Mouse (Mus musculus): ENCODE results near the gene Amigo2.
"Not testable (repeated sequence)": the region's sequence is repeated elsewhere in the genome, so short reads cannot be mapped to it uniquely, and the experiment has no call there.

The Amigo2 gene

DNA sequence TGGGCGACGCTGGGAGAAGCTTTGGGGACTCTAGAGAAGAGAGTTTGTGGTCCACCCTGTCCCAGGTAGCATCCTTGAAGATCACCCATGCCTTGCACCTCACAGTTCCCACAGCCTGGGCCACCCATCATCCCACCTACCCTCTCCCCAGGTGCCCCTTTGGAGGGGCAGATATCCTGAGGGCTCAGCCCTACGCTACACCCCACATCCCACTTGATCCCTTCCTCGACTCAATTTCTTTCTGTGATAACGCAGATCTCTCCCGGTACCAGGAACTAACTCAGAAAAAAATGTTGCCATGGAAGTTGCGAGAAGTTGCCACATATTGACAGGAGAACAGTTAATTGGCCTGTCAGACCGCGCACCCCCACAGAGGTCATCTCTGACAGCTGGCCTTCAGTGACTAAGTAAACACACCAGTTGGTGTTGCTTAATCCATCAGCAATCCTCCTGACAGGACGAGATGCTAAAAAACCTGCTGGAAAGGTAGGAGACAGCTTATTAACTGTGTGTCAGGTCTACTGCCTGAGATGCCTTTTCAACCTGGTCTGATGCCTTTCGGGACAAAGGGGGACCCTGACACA lies 17.5 kb downstream of the Amigo2 start:
- Histone ChIP-seq H3K4me3 (replicated peaks; ENCODE audit: low read length) (no peak overlapping the region), H3K36me3 (ENCODE audit: insufficient read depth, low read length) (no peaks in the 10 kb centered on the region), H3K9me3 (ENCODE audit: low read length) (peaks cover 16% of the 10 kb centered on the region), H3K27me3 (ENCODE audit: insufficient read depth, low read length) (0 out of 2 replicates have a peak, but pooled peaks cover 11% of the 10 kb centered on the region), H3K4me1 (replicated peaks; ENCODE audit: low read depth, low read length) (no peaks in the 10 kb centered on the region)
- TF ChIP-seq CTCF (conservative IDR thresholded peaks at IDR 0.05; ENCODE audit: low read length) = no peak
- TF ChIP-seq NANOG (IDR thresholded peaks at IDR 0.05; ENCODE audit: borderline replicate concordance, low read length) = no peak
- TF ChIP-seq POU5F1 (IDR thresholded peaks at IDR 0.05; ENCODE audit: borderline replicate concordance, low read length) = no peak

- Histone ChIP-seq H3K9me3 (ENCODE audit: low read length) (peaks cover 17% of the 10 kb centered on the region), H3K4me1 (replicated peaks; ENCODE audit: low read depth, low read length) (no peaks in the 10 kb centered on the region), H3K36me3 (ENCODE audit: insufficient read depth, low read length) (no peaks in the 10 kb centered on the region), H3K27me3 (ENCODE audit: insufficient read depth, low read length) (0 out of 2 replicates have a peak, but pooled peaks cover 4% of the 10 kb centered on the region), H3K4me3 (replicated peaks; ENCODE audit: low read length) (no peak overlapping the region)
- TF ChIP-seq CTCF (conservative IDR thresholded peaks at IDR 0.05; ENCODE audit: low read length) (no peak), POU5F1 (IDR thresholded peaks at IDR 0.05; ENCODE audit: borderline replicate concordance, low read length) (no peak), NANOG (IDR thresholded peaks at IDR 0.05; ENCODE audit: borderline replicate concordance, low read length) (no peak)
These were observed 23.1 kb downstream of the Amigo2 start for GRCm38 (mm10) chr15:97224003-97224402.

GRCm38 (mm10) chr15:97223431-97223830 lies 23.7 kb downstream of the Amigo2 start:
- 0 out of 2 replicates have a peak, but pooled peaks cover 4% of the 10 kb centered on the region for H3K27me3 ChIP-seq (ENCODE audit: insufficient read depth, low read length)
- peaks cover 17% of the 10 kb centered on the region for H3K9me3 ChIP-seq (ENCODE audit: low read length)
- no peak overlapping the region for H3K4me3 ChIP-seq (replicated peaks; ENCODE audit: low read length)
- TF ChIP-seq POU5F1 (IDR thresholded peaks at IDR 0.05; ENCODE audit: borderline replicate concordance, low read length) (no peak), CTCF (conservative IDR thresholded peaks at IDR 0.05; ENCODE audit: low read length) (no peak), NANOG (IDR thresholded peaks at IDR 0.05; ENCODE audit: borderline replicate concordance, low read length) (no peak)
- H3K4me1 ChIP-seq (replicated peaks; ENCODE audit: low read depth, low read length) = no peaks in the 10 kb centered on the region
- no peaks in the 10 kb centered on the region for H3K36me3 ChIP-seq (ENCODE audit: insufficient read depth, low read length)

- Histone ChIP-seq H3K36me3 (ENCODE audit: insufficient read depth, low read length) (no peaks in the 10 kb centered on the region), H3K27me3 (ENCODE audit: insufficient read depth, low read length) (no peaks in the 10 kb centered on the region), H3K4me3 (replicated peaks; ENCODE audit: low read length) (no peak overlapping the region), H3K9me3 (ENCODE audit: low read length) (0 out of 2 replicates have a peak, but pooled peaks cover 5% of the 10 kb centered on the region), H3K4me1 (replicated peaks; ENCODE audit: low read depth, low read length) (no peaks in the 10 kb centered on the region)
- no peak for TF ChIP-seq NANOG (IDR thresholded peaks at IDR 0.05; ENCODE audit: borderline replicate concordance, low read length)
- no peak for TF ChIP-seq CTCF (conservative IDR thresholded peaks at IDR 0.05; ENCODE audit: low read length)
- TF ChIP-seq POU5F1 (IDR thresholded peaks at IDR 0.05; ENCODE audit: borderline replicate concordance, low read length) = no peak
These were observed 30.2 kb downstream of the Amigo2 start for GRCm38 (mm10) chr15:97216843-97217242.

DNA sequence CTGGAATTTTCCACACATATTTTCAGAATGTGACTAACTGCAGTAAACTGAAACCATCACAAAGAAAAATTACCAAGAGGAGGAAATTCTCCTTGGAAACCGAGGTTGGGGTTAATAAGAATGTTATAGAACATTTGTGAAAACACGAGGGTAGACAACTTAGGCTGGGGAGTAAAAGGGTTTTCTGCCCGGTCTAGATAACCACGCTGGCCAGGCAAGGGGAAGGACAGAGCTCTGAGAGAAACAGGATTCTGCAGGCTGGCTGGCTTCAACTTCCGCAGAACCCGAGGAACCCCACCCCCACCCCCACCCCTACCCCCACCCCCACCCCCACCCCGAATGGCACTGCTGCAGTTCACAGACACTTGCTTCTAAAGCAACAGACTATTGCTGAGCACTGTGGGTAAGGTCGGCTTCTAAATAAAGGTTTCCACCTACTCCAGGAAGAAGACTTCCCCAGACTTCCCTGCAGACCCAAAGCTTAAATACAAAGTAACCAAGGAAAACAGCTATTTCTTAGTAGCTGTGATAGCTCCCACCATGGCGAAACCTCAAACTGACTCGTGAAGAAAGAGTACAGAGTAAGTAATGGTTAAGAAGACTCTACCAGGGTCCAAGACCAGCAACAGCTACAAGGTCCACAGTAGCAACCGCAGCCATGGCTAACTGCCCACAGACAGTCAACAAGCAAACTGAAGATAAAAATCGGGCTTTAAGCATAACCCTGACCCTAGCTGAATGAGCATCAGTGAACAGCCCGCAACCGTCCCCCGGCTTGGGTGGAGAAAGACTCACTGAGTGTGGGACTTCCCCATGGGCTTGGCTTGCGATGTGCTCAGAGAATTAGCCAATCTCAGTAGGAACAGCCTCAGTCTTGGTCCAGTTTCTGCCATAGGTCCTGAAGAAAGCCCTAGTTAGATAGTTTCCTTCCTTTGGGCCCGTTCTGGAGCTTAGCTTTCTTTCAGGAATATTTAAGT lies 34.3 kb downstream of the Amigo2 start:
- no peaks in the 10 kb centered on the region for H3K27me3 ChIP-seq (ENCODE audit: insufficient read depth, low read length)
- TF ChIP-seq NANOG (IDR thresholded peaks at IDR 0.05; ENCODE audit: borderline replicate concordance, low read length) (no peak), CTCF (conservative IDR thresholded peaks at IDR 0.05; ENCODE audit: low read length) (no peak), POU5F1 (IDR thresholded peaks at IDR 0.05; ENCODE audit: borderline replicate concordance, low read length) (no peak)
- no peaks in the 10 kb centered on the region for H3K9me3 ChIP-seq (ENCODE audit: low read length)
- H3K36me3 ChIP-seq (ENCODE audit: insufficient read depth, low read length) = no peaks in the 10 kb centered on the region
- no peak overlapping the region for H3K4me3 ChIP-seq (replicated peaks; ENCODE audit: low read length)
- no peaks in the 10 kb centered on the region for H3K4me1 ChIP-seq (replicated peaks; ENCODE audit: low read depth, low read length)

- not testable (repeated sequence) for H3K9me3 ChIP-seq (ENCODE audit: low read length); H3K4me3 ChIP-seq (replicated peaks; ENCODE audit: low read length); H3K27me3 ChIP-seq (ENCODE audit: insufficient read depth, low read length); H3K4me1 ChIP-seq (replicated peaks; ENCODE audit: low read depth, low read length); H3K36me3 ChIP-seq (ENCODE audit: insufficient read depth, low read length)
These were observed 37.3 kb downstream of the Amigo2 start for GRCm38 (mm10) chr15:97209754-97210153.

- Histone ChIP-seq H3K36me3 (ENCODE audit: insufficient read depth, low read length) (no peaks in the 10 kb centered on the region), H3K4me3 (replicated peaks; ENCODE audit: low read length) (no peak overlapping the region; the same call in 1 of the 2 replicates), H3K9me3 (ENCODE audit: low read length) (peaks cover 7% of the 10 kb centered on the region), H3K4me1 (replicated peaks; ENCODE audit: low read depth, low read length) (no peaks in the 10 kb centered on the region), H3K27me3 (ENCODE audit: insufficient read depth, low read length) (no peaks in the 10 kb centered on the region)
- no peak for TF ChIP-seq NANOG (IDR thresholded peaks at IDR 0.05; ENCODE audit: borderline replicate concordance, low read length)
- TF ChIP-seq CTCF (conservative IDR thresholded peaks at IDR 0.05; ENCODE audit: low read length) = peak; percentile 35
These were observed 40.6 kb downstream of the Amigo2 start for GRCm38 (mm10) chr15:97206506-97206905.

- Histone ChIP-seq H3K4me3 (replicated peaks; ENCODE audit: low read length) (no peak overlapping the region; the same call in 1 of the 2 replicates), H3K9me3 (ENCODE audit: low read length) (peaks cover 7% of the 10 kb centered on the region)
- no peak for TF ChIP-seq NANOG (IDR thresholded peaks at IDR 0.05; ENCODE audit: borderline replicate concordance, low read length)
- TF ChIP-seq CTCF (conservative IDR thresholded peaks at IDR 0.05; ENCODE audit: low read length) = no peak
- no peak for TF ChIP-seq POU5F1 (IDR thresholded peaks at IDR 0.05; ENCODE audit: borderline replicate concordance, low read length)
These were observed 41.3 kb downstream of the Amigo2 start for GRCm38 (mm10) chr15:97205776-97206175.

More at GRCm38 (mm10) chr15:97205776-97206175, 41.3 kb downstream of the Amigo2 start:
- Histone ChIP-seq H3K36me3 (ENCODE audit: insufficient read depth, low read length) (no peaks in the 10 kb centered on the region), H3K4me1 (replicated peaks; ENCODE audit: low read depth, low read length) (no peaks in the 10 kb centered on the region), H3K27me3 (ENCODE audit: insufficient read depth, low read length) (no peaks in the 10 kb centered on the region)

Data from E14TG2a.4 (cell line).